Mouse (Mus musculus) heart, embryonic 16.5 days (tissue): Measurements from ENCODE around the gene Slc1a3. TPM values are rescaled to one million over a fixed set of nuclear protein-coding genes. Genes with fewer than 3 reads are reported as not detected.

Experiments used
- ATAC-seq: fragments of 200-750 bp; cut with Nextera tagmentation; replicated peaks from 2 replicates; pipeline ENCODE4 v1.8.0; 2017; ENCODE audit warnings: moderate number of reproducible peaks; ENCODE audit not compliant: insufficient read depth, low FRiP score; ENCODE audit errors: extremely low read depth
- H3K27ac ChIP-seq: fragments of 300-500 bp; sonication (generic); 2 replicates; pipeline ENCODE4 v1.5.1; 2014; ENCODE audit warnings: mild to moderate bottlenecking, low read length, control low read depth, moderate library complexity
- H3K27me3 ChIP-seq: fragments of 300-500 bp; sonication (generic); 2 replicates; pipeline ENCODE4 v1.6.1; 2014; ENCODE audit warnings: low read length, mixed read lengths; ENCODE audit not compliant: control insufficient read depth, insufficient read depth
- H3K36me3 ChIP-seq: fragments of 300-500 bp; sonication (generic); 2 replicates; pipeline ENCODE4 v1.6.1; 2014; ENCODE audit not compliant: control insufficient read depth, insufficient read depth
- H3K4me1 ChIP-seq: fragments of 300-500 bp; sonication (generic); 2 replicates; pipeline ENCODE4 v1.6.1; 2014; ENCODE audit warnings: low read length, mixed read lengths; ENCODE audit not compliant: control insufficient read depth, insufficient read depth
- H3K4me2 ChIP-seq: fragments of 300-500 bp; sonication (generic); 2 replicates; pipeline ENCODE4 v1.6.1; 2014; ENCODE audit warnings: low read depth, mild to moderate bottlenecking, control low read depth, low read length
- H3K4me3 ChIP-seq: fragments of 300-500 bp; sonication (generic); 2 replicates; pipeline ENCODE4 v1.5.1; 2014; ENCODE audit warnings: mild to moderate bottlenecking, control low read depth, low read length
- H3K9ac ChIP-seq: fragments of 300-500 bp; sonication (generic); 2 replicates; pipeline ENCODE4 v1.6.1; 2014; ENCODE audit warnings: low read length, control low read depth
- H3K9me3 ChIP-seq: fragments of 300-500 bp; sonication (generic); replicated peaks from 2 replicates; pipeline ENCODE4 v1.6.1; 2016; ENCODE audit warnings: low read length; ENCODE audit not compliant: control insufficient read depth
- WGBS: fragments of 180-500 bp; shearing (Covaris S2); extraction: QIAGEN DNeasy Blood & Tissue Kit; methylation state at CpG from one replicate; pipeline ENCODE4 v1.1.7; 2014; 5-methylcytosine and 5-hydroxymethylcytosine counted together
- polyA plus RNA-seq: library from polyadenylated mRNA; unstranded; fragments of >200 nt; fragmentation: Nextera tagmentation; extraction: Ambion mirVana; gene quantifications from 2 replicates; pipeline ENCODE4 v1.2.1, GENCODE M21; 2015

Gene Slc1a3
- polyA plus RNA-seq, 1 experiment from 2014 or later, result 15.2 TPM

DNA sequence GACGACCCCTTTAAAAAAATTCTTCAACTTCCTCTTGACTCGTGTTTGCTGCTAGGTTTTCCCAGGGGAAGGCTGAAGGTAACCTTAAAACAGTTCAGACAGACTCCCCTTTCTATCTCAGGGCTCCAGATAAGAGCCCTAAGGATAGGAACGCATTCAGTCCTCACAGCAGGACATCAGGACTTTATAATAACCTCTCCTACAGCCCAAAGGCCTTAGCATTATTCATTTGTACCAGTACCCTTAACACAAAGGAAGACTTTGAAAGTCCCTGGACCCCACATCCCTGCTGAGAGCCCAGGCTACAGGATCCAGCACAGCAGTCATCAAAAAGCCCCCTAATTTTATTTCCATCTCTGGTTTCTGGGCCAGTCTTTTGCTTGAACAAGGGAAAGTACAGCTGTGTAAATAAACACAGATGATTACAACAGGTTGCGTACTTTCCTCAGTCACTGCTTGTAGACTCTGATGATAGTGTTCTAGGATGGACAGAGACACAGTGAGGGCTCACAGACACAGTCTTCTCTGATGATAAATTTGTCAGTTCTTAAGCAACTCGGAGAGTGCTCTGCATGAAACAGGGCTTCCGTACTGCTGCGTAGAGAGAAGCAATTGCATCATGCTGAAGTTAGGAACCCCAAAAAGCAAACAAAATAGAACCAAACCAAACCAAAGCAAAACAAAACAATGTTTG is 23.3 kb upstream of the Slc1a3 start:
- no peak for ATAC-seq
- 27% methylated on average over 7 of the region's 7 CpGs for WGBS

DNA sequence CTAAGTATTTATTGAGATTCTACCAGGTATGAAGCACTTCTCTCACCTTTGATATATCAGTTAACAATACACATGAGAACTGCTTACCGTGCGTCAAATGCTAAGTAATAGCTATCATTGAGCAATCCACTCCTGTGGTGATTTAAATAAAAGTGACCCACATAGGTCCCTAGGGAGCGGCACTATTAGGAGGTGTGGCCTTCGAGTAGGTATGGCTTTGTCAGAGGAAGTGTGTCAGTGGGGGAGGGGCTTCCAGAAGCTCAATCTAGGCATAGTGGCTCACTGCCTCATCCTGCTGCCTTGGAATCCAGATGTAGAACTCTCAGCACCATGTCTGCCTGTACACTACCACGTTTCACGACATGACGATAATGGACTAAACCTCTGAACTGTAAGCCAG is 18.3 kb upstream of the Slc1a3 start:
- H3K36me3 ChIP-seq, result no peaks in the 10 kb centered on the region
- no peak for ATAC-seq
- no peak overlapping the region for H3K4me3 ChIP-seq
- no peak overlapping the region for H3K4me2 ChIP-seq
- H3K27me3 ChIP-seq, result no peaks in the 10 kb centered on the region
- no peak overlapping the region for H3K9ac ChIP-seq
- no peaks in the 10 kb centered on the region for H3K4me1 ChIP-seq
- H3K27ac ChIP-seq, result no peak overlapping the region
- no peaks in the 10 kb centered on the region for H3K9me3 ChIP-seq
- 89% methylated on average over 7 of the region's 7 CpGs for WGBS

More for the DNA sequence above, 23.3 kb upstream of the Slc1a3 start:
- no peak overlapping the region for H3K27ac ChIP-seq
- H3K9me3 ChIP-seq, result no peaks in the 10 kb centered on the region
- H3K27me3 ChIP-seq, result no peaks in the 10 kb centered on the region
- H3K4me2 ChIP-seq, result no peak overlapping the region
- H3K4me1 ChIP-seq, result no peaks in the 10 kb centered on the region
- no peak overlapping the region for H3K9ac ChIP-seq
- no peak overlapping the region for H3K4me3 ChIP-seq
- H3K36me3 ChIP-seq, result no peaks in the 10 kb centered on the region

DNA sequence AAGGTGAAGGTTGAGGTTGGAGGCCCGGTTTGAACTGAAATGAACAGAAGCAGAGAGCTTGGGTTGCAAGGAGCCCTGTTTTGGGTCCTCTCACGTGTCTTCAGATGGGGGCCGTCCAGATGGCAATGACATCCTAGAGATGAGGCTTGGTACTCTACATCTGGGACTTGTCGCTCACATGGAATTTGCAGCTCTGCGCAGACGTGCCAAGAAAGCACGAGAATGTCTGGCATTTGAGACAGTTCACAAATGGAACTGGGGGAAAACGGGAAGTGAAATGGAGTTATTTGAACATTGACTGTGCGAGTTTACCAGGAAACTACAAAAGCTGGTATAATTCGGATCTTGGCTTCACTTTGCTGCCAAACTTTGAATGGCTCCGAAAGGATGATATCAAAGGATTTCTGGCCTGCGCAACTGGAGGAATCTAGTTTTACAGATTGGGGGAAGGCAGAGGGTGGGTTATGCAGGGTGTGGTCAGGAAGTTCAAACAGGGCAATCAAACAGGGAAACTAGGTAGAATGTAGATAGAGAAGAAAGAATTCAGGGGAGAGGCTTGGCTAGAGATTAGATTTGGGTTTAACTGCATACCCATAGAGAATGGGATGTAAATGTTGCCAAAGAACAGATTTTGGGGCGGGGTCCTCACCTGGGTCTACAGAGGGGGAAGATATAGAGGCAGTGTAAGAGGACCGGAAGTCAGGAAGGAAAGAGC is 12.0 kb upstream of the Slc1a3 start:
- H3K9ac ChIP-seq, result no peak overlapping the region
- H3K4me1 ChIP-seq, result no peaks in the 10 kb centered on the region
- H3K4me3 ChIP-seq, result no peak overlapping the region
- 57% methylated on average over 14 of the region's 14 CpGs for WGBS
- no peaks in the 10 kb centered on the region for H3K27me3 ChIP-seq
- H3K36me3 ChIP-seq, result no peaks in the 10 kb centered on the region
- no peak for ATAC-seq
- H3K4me2 ChIP-seq, result no peak overlapping the region
- H3K9me3 ChIP-seq, result no peaks in the 10 kb centered on the region
- no peak overlapping the region for H3K27ac ChIP-seq

DNA sequence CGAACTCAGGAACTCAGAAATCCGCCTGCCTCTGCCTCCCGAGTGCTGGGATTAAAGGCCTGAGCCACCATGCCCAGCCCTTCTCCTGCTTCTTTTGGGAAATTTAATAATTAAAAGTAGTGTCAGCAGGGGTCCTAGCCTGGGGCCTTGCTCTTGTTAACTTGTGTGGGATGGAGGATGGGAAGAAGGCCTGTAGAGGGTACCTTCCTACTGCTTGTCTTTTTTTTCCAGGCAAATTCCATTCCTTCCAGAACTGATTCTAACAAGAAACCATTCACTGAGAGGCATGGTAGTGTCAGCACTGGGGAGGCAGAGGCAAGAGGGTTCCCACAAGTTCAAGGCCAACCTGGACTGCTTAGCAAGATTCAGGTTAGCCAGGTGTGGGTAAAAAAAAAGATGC is 11.2 kb upstream of the Slc1a3 start:
- Histone ChIP-seq H3K9me3 (no peaks in the 10 kb centered on the region), H3K4me3 (no peak overlapping the region), H3K27ac (no peak overlapping the region), H3K27me3 (no peaks in the 10 kb centered on the region), H3K36me3 (no peaks in the 10 kb centered on the region), H3K4me2 (no peak overlapping the region), H3K4me1 (no peaks in the 10 kb centered on the region), H3K9ac (no peak overlapping the region)
- WGBS, result 98% methylated on average over 3 of the region's 3 CpGs
- ATAC-seq, result no peak

DNA sequence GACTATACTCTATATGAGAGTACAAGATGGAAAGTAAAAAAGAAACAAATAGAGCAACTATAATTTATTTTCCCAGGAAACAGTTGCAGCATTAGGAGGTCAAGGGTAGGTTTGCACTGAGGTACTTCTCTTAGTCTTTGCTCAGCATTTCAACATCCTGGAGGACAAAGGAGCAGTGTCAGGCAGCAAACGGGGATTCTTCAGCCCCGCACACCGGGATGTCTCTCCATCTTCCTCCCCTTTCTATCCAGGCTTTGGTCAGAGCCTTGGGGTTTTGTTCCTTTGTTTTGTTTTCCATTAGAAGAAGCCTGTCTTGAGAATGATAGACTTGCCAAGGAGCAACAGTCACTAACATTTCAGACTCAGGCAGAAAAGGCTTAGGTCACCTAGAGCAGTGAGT is 10.4 kb upstream of the Slc1a3 start:
- Histone ChIP-seq H3K36me3 (no peaks in the 10 kb centered on the region), H3K27ac (no peak overlapping the region), H3K9ac (no peak overlapping the region), H3K9me3 (no peaks in the 10 kb centered on the region), H3K4me3 (no peak overlapping the region), H3K4me2 (no peak overlapping the region), H3K4me1 (0 out of 2 replicates have a peak, but pooled peaks cover 2% of the 10 kb centered on the region), H3K27me3 (no peaks in the 10 kb centered on the region)
- 64% methylated on average over 3 of the region's 3 CpGs for WGBS
- ATAC-seq, result no peak

DNA sequence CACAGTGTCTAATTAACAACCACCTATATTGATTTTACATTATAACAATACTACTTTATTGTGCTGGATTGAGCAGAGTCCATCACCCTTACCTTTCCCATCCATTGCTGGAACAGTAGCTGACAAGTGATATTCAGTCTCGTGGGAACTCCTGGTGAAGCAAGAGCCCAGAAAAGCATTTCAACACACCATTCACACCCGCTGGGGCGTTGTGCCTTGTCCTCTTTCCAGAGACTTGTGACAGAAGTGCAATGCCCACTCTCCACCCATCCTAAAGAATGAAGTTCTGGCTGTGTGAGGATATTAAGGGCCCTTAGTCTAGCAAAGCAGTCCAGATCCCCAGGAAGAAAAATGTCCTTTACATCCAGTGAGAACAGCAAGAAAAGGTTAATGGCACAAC is 7.9 kb upstream of the Slc1a3 start:
- ATAC-seq, result no peak
- Histone ChIP-seq H3K9ac (no peak overlapping the region), H3K27me3 (no peaks in the 10 kb centered on the region), H3K4me2 (no peak overlapping the region), H3K4me3 (no peak overlapping the region), H3K36me3 (no peaks in the 10 kb centered on the region), H3K27ac (no peak overlapping the region), H3K4me1 (0 out of 2 replicates have a peak, but pooled peaks cover 2% of the 10 kb centered on the region), H3K9me3 (no peaks in the 10 kb centered on the region)
- WGBS, result 72% methylated on average over 3 of the region's 3 CpGs

DNA sequence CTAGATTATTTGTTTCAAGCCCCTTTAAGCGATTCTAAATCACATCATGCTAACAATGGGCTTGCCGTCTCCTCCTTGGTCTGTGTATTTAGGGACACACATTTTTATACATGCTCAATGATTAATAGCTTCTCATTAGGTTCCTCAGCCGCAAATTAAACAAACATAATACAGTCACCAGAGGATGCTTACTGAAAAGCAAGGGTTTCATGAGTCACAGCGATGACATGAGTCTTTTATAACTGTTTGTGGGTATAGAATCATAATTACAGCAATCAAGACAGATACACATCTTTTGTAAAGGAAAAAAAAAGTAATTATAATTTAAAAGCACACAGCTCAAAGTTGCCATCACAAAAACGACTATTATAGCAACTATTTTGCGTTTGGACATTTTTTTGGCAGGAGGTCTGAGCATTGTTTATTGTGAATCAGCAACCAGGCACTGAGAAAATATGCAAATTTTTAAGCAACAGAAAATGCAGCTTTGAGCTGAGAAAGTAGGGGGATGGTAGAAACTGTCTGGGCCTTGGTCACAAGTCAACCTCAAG is 6.5 kb upstream of the Slc1a3 start:
- no peak for ATAC-seq
- no peak overlapping the region for H3K4me3 ChIP-seq
- H3K36me3 ChIP-seq, result no peaks in the 10 kb centered on the region
- H3K4me2 ChIP-seq, result peak overlapping the region; percentile 53; the same call in 1 of the 2 replicates
- no peak overlapping the region for H3K27ac ChIP-seq
- WGBS, result 56% methylated on average over 6 of the region's 6 CpGs
- H3K9ac ChIP-seq, result no peak overlapping the region
- H3K4me1 ChIP-seq, result 0 out of 2 replicates have a peak, but pooled peaks cover 2% of the 10 kb centered on the region
- no peaks in the 10 kb centered on the region for H3K27me3 ChIP-seq
- H3K9me3 ChIP-seq, result no peaks in the 10 kb centered on the region

DNA sequence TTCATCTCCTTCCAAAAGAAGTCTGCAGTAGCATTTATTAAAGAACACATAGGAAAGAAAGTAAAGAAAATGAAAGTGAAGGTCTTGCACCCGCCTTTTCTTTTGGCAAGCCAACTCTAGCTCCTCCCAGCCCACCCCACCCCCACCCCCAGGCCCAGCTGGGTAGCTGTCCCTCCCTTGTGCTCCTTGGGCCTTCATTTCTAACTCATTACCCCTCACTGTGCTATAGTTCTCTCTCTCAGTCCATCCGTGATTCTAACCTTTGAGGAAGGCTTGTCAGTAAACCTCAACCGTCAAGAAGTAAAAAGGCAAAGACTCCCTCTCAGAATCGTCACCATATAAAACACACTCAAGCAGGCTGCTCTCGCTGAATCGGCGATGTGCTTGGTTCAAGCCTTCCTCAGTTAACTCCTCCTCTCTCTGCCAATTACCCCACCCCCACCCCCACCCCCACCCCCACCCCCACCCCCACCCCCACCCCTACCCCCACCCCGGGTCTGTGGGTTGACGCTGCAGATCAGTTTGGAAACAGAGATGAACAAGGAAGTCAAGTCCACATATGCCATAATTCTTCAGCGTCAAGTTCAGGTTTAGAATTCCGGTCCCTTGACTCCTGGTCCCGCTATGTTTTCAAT is 5.9 kb upstream of the Slc1a3 start:
- Histone ChIP-seq H3K9me3 (no peaks in the 10 kb centered on the region), H3K4me3 (peak overlapping the region; percentile 26; the same call in 1 of the 2 replicates), H3K4me1 (0 out of 2 replicates have a peak, but pooled peaks cover 2% of the 10 kb centered on the region), H3K27me3 (no peaks in the 10 kb centered on the region), H3K4me2 (peak overlapping the region; percentile 53), H3K27ac (no peak overlapping the region), H3K9ac (peak overlapping the region; percentile 25; the same call in 1 of the 2 replicates), H3K36me3 (no peaks in the 10 kb centered on the region)
- 28% methylated on average over 12 of the region's 12 CpGs for WGBS
- no peak for ATAC-seq

DNA sequence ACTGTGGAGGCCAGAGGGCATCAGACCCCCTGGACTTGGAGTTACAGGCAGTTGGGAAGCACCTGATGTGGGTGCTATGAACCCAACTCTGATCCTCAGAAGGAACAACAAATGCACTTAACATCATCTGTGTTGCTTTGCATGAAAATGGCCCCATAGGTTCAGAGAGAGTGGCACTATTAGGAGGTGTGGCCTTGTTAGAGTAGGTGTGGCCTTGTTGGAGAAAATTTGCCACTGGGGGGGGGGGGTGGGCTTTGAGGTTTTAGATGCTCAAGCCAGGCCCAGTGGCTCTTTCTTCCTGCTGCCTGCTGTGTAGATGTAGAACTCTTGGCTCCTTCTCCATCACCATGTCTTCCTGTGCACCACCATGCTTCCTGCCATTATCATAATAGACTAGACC is 5.1 kb upstream of the Slc1a3 start:
- no peak for ATAC-seq
- Histone ChIP-seq H3K27ac (no peak overlapping the region), H3K9me3 (no peaks in the 10 kb centered on the region), H3K4me1 (peaks cover 5% of the 10 kb centered on the region; the same call in 1 of the 2 replicates), H3K9ac (no peak overlapping the region), H3K4me3 (no peak overlapping the region), H3K36me3 (no peaks in the 10 kb centered on the region), H3K27me3 (no peaks in the 10 kb centered on the region), H3K4me2 (no peak overlapping the region)
